11 mouse cellular contexts compared by ENCODE assay signal in the genomic region with DNA sequence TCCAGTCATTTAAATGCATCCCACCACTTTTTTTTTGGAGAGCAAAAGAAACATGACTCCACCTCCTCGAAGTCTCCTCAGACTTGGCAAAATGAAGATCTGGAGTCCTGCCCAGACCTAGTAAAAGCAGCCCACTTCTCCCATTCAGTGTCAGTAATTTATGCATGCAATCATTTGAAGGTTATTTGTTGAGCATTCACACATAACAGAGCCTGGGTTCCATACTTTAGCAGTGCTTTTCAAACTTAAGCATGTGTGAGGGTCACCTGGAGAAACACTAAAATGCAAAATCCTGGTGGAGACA.
DNase-seq lines count a peak whose midpoint lies in the region; ATAC-seq lines count a peak whose summit lies in the region.
"Had no signal": no experiment of that assay in that cellular context is flagged by ENCODE, and none has a peak within 500 bp of the region (broad histone marks: within the 10 kb centered on the region; RNA-seq: fewer than 3 reads in every experiment).

No protein-coding gene starts in this region.

- H3K27ac ChIP-seq in hindbrain, embryonic 14.5 days, result no peak overlapping the region
- no peak overlapping the region for H3K27ac ChIP-seq in hindbrain, embryonic 10.5 days
- H3K27ac ChIP-seq in midbrain, embryonic 14.5 days (replicated peaks; ENCODE audit: low read depth, low read length), result no peak overlapping the region
- H3K27ac ChIP-seq in midbrain, embryonic 15.5 days, result no peak overlapping the region
- H3K27ac ChIP-seq in kidney, embryonic 16.5 days (ENCODE audit: low read length), result 0 out of 2 replicates have a peak overlapping the region, but pooled peaks have one; percentile 24
- H3K27ac ChIP-seq: embryonic facial prominence, embryonic 12.5 days had no signal

- no peaks in the 10 kb centered on the region for H3K4me1 ChIP-seq in hindbrain, embryonic 14.5 days (replicated peaks; ENCODE audit: control insufficient read depth, insufficient read depth, low read length)
- H3K4me1 ChIP-seq in hindbrain, embryonic 10.5 days (replicated peaks), result 0 out of 2 replicates have a peak, but pooled peaks cover 2% of the 10 kb centered on the region
- no peaks in the 10 kb centered on the region for H3K4me1 ChIP-seq in midbrain, embryonic 14.5 days (ENCODE audit: control insufficient read depth, insufficient read depth, low read length)
- no peaks in the 10 kb centered on the region for H3K4me1 ChIP-seq in midbrain, embryonic 15.5 days
- 0 out of 2 replicates have a peak, but pooled peaks cover 3% of the 10 kb centered on the region for H3K4me1 ChIP-seq in kidney, embryonic 16.5 days (ENCODE audit: insufficient read depth, low read length)
- H3K4me1 ChIP-seq: embryonic facial prominence, embryonic 12.5 days; heart, embryonic 12.5 days had no signal

- no peaks in the 10 kb centered on the region for H3K9me3 ChIP-seq in hindbrain, embryonic 14.5 days (ENCODE audit: control insufficient read depth, low read length)
- no peaks in the 10 kb centered on the region for H3K9me3 ChIP-seq in hindbrain, embryonic 10.5 days
- no peaks in the 10 kb centered on the region for H3K9me3 ChIP-seq in midbrain, embryonic 14.5 days (ENCODE audit: control insufficient read depth, low read length)
- no peaks in the 10 kb centered on the region for H3K9me3 ChIP-seq in midbrain, embryonic 15.5 days
- no peaks in the 10 kb centered on the region for H3K9me3 ChIP-seq in kidney, embryonic 16.5 days (ENCODE audit: low read length)
- H3K9me3 ChIP-seq: embryonic facial prominence, embryonic 12.5 days; heart, embryonic 12.5 days had no signal

- no peak overlapping the region for H3K9ac ChIP-seq in hindbrain, embryonic 14.5 days
- no peak overlapping the region for H3K9ac ChIP-seq in midbrain, embryonic 14.5 days (replicated peaks; ENCODE audit: low read length)
- no peak overlapping the region for H3K9ac ChIP-seq in midbrain, embryonic 15.5 days
- no peak overlapping the region for H3K9ac ChIP-seq in kidney, embryonic 16.5 days (replicated peaks; ENCODE audit: low read length)
- H3K9ac ChIP-seq: embryonic facial prominence, embryonic 12.5 days; heart, embryonic 12.5 days had no signal

- no peak overlapping the region for H3K4me3 ChIP-seq in hindbrain, embryonic 14.5 days (replicated peaks; ENCODE audit: low read length)
- no peak overlapping the region for H3K4me3 ChIP-seq in hindbrain, embryonic 10.5 days
- H3K4me3 ChIP-seq in midbrain, embryonic 14.5 days (replicated peaks; ENCODE audit: low read depth, low read length), result no peak overlapping the region
- no peak overlapping the region for H3K4me3 ChIP-seq in midbrain, embryonic 15.5 days
- H3K4me3 ChIP-seq in kidney, embryonic 16.5 days (ENCODE audit: low read length), result no peak overlapping the region
- H3K4me3 ChIP-seq: embryonic facial prominence, embryonic 12.5 days; heart, embryonic 12.5 days had no signal

- no peaks in the 10 kb centered on the region for H3K36me3 ChIP-seq in hindbrain, embryonic 14.5 days (replicated peaks; ENCODE audit: control insufficient read depth, insufficient read depth)
- no peaks in the 10 kb centered on the region for H3K36me3 ChIP-seq in hindbrain, embryonic 10.5 days
- H3K36me3 ChIP-seq in midbrain, embryonic 14.5 days (ENCODE audit: control insufficient read depth, insufficient read depth, low read length), result no peaks in the 10 kb centered on the region
- H3K36me3 ChIP-seq in midbrain, embryonic 15.5 days (replicated peaks), result no peaks in the 10 kb centered on the region
- no peaks in the 10 kb centered on the region for H3K36me3 ChIP-seq in kidney, embryonic 16.5 days (ENCODE audit: insufficient read depth, low read length)
- H3K36me3 ChIP-seq: embryonic facial prominence, embryonic 12.5 days; heart, embryonic 12.5 days had no signal

- WGBS in hindbrain, embryonic 14.5 days, result 74% methylated on average over 1 of the region's 1 CpGs
- WGBS in hindbrain, embryonic 10.5 days, result 88% methylated on average over 1 of the region's 1 CpGs
- WGBS in midbrain, embryonic 14.5 days, result 78% methylated on average over 1 of the region's 1 CpGs
- WGBS in midbrain, embryonic 15.5 days, result 77% methylated on average over 1 of the region's 1 CpGs
- WGBS in kidney, embryonic 16.5 days, result 42% methylated on average over 1 of the region's 1 CpGs

- ATAC-seq in hindbrain, embryonic 14.5 days (ENCODE audit: low FRiP score), result no peak
- no peak for ATAC-seq in midbrain, embryonic 14.5 days (ENCODE audit: low FRiP score, low TSS enrichment)
- ATAC-seq in midbrain, embryonic 15.5 days (replicated peaks), result no peak
- ATAC-seq in kidney, embryonic 16.5 days (ENCODE audit: low FRiP score, low TSS enrichment), result peak; percentile 39; the same call in 1 of the 2 replicates
- no peak for ATAC-seq in inflammation-experienced regulatory T-cells, adult 6 months

- H3K4me2 ChIP-seq in hindbrain, embryonic 14.5 days (replicated peaks), result no peak overlapping the region
- H3K4me2 ChIP-seq in midbrain, embryonic 14.5 days (ENCODE audit: low read length), result no peak overlapping the region
- H3K4me2 ChIP-seq in midbrain, embryonic 15.5 days, result no peak overlapping the region
- no peak overlapping the region for H3K4me2 ChIP-seq in kidney, embryonic 16.5 days (replicated peaks; ENCODE audit: low read depth, low read length)
- H3K4me2 ChIP-seq: embryonic facial prominence, embryonic 12.5 days; heart, embryonic 12.5 days had no signal

- peak; percentile 51 for DNase-seq in hindbrain, embryonic 14.5 days (ENCODE audit: low spot score)
- DNase-seq in hindbrain, embryonic 10.5 days (ENCODE audit: low spot score), result no peak
- DNase-seq in midbrain, embryonic 14.5 days, result peak; percentile 35
- peak; percentile 6 for DNase-seq in right cerebral cortex, postnatal 25 days
- no peak for DNase-seq in cerebellum, postnatal 36 days
- DNase-seq: adrenal gland, postnatal 14 days had no signal

- H3K27me3 ChIP-seq in hindbrain, embryonic 14.5 days (ENCODE audit: control insufficient read depth, insufficient read depth, low read length), result peaks cover 25% of the 10 kb centered on the region
- H3K27me3 ChIP-seq in hindbrain, embryonic 10.5 days (ENCODE audit: insufficient read depth, poor library complexity, severe bottlenecking), result peaks cover 80% of the 10 kb centered on the region
- peaks cover 9% of the 10 kb centered on the region; the same call in 1 of the 2 replicates for H3K27me3 ChIP-seq in midbrain, embryonic 14.5 days (ENCODE audit: control insufficient read depth, insufficient read depth, low read length)
- H3K27me3 ChIP-seq in midbrain, embryonic 15.5 days (replicated peaks), result peaks cover 7% of the 10 kb centered on the region; the same call in 1 of the 2 replicates
- peaks cover 17% of the 10 kb centered on the region; the same call in 1 of the 2 replicates for H3K27me3 ChIP-seq in kidney, embryonic 16.5 days (ENCODE audit: insufficient read depth, low read length)

Comparison
In these comparisons a context has a peak if more than half of its experiments do, and no peak if none do; other contexts are left out.
1. DNase-seq: peak in hindbrain, embryonic 14.5 days (single experiment), midbrain, embryonic 14.5 days (single experiment) and right cerebral cortex, postnatal 25 days (single experiment); none in hindbrain, embryonic 10.5 days (single experiment) and cerebellum, postnatal 36 days (0 of 2).